Mouse (Mus musculus) natural killer cell, adult 2 months (primary cell): ENCODE results near the gene Insig1.

Experiments
- DNase-seq, 2 experiments: peaks; one replicate each; pipeline ENCODE4 v3.0.0; 2022; ENCODE audit warnings: low spot score in 2 of 2

Insig1 gene

DNA sequence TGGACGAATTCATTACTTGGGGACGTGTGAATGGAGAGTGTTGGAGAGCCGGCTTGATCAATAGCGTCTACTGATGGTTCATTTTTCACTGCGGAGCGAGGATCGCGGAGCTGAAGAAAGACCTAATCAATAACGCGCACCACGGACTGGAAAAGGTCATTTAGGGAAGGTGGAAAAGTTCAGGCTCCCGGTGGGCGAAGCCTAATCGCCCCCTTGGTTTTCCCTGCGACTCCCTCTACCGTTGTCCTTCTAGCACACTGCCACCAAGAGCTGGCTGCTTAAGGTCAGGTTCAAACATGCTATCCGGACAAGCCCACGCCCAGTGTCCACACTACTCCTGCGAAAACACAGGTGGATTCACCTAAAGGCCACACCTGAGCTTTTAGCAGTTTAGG lies 47.4 kb downstream of the Insig1 start:
- DNase-seq: no peak

DNA sequence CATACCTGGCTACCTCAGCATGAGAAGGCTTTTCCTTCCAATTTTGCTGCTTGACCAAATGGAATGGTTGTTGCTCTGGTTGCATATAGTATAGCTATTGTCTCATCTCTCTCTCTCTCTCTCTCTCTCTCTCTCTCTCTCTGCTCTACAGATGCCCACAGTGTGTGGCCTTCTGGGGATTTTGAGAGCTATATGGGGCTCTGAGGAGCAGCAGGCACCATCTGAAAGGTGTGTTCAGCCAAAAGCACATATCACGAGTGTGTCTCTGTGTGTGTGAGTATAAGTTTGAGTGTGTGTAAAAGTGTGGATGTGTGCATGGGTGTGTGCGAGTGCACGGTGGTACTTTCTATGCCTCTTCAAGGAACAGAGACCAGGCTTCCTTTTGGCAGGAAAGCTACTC lies 48.4 kb downstream of the Insig1 start:
- no peak for DNase-seq

DNA sequence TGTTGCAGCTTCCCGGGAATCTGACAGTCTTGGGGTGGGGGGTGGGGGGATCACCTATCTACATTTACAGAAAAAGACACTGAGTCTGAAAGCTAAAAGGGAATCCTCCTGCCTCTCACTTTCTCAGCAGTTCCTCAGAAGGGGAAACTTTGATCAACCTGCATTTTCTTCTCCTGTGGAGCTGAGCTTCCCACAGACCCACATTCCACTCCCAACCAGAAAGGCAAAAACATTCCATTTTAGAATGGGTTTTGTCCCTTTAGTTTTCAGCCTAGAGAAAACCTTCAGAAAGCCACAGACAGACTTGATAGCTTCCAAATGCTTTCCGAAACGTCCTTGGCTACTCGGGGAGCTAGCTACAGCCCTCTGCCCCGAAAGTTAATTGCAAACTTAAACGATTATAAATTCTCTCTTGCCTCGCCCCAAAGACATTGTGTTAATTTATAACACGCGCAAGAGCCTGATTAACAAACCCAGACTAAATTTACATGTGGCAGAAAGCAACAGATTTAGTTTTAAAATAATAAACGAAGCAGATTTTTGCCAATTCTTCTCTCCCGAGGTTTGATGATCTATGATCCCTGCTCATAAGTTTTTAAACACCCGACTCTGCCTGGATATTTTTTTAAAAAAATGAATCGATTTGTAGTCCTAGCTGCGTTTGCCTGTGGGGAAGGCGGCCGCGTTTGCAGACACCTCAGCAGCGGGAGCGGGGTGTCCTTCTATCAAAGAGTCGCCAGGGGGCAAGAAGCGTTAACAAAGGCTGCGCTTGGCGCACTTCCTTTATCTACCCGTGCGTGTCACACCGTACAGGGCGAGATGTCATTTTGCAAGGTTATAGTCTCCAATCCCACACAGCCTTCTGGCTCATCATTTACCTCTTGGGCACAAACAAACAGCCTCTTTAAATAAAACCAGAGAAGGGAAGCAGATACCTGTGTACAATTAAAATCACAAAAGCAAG lies 51.6 kb downstream of the Insig1 start:
- DNase-seq: peak; percentile 24 to 64

DNA sequence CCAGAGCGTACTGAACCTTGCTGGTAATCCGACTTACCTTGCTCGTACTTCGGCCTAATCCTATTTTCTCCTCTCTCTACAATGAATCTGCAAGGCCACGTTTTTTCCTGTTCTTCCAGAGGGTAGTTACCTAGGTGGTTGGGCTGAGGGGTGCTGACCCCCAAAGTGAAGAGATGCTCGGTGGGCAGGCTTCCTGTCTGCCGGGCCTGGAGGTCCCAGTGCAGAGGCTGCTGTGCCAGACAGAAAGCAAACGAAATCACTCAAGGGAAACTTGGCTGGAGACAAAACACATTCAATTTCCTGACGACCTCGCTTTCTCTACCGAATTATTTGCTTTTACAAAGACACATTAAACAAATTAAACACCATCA lies 52.3 kb downstream of the Insig1 start:
- DNase-seq: no peak

DNA sequence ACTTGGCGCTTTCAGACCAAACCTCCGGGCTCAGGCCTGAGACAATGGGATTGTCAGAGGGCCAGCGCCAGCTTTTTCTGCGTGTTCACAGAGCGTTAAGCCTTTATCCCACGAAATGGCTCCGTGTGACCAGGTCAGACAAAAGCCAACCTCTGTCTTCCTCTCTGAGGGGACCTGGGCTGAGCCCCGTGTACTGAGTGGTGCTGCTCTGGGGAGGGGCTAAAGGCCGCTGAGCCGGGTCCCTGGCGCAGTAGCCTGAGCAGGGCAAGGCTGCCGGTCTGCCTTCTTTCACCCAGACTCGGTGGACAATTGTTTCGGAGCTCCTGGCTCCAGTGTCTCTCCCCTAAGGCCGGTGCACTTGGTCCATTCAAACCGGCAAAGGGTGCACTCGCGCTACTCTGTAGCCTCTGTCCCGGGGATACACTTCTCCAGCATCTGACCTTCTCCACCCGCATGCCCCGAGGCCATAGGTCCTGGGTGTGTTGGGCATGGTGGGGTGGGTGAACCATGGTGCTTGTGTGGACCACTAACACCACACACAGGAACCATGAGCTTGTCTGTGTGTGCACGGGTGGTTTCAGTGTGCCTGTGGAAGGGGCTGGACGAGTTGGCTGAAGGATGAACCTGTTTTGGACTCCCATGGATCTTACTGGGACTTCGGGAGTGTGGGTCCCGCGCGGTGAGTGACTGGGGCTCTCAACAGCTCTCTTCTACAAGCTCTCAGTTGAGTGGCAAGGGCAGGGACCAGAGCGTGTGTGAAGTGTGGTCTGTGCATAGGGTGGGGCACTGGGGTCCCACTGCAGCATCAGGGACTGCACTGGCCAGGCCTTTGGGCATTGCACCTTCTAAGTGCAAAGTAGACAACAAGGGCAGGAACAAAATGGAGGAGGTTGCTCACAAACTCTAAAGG lies 53.4 kb downstream of the Insig1 start:
- no peak for DNase-seq
